Mouse (Mus musculus) ES-E14 (cell line): ENCODE measurements around the gene Lce1f.

ENCODE experiments used
- CHD2 ChIP-seq: IDR thresholded peaks from 2 replicates; pipeline ENCODE4 v1.6.1; 2014; ENCODE audit warnings: mild to moderate bottlenecking, low read depth, low read length, inconsistent platforms
- HCFC1 ChIP-seq: IDR thresholded peaks from 2 replicates; pipeline ENCODE4 v1.6.1; 2012; ENCODE audit warnings: low read length, inconsistent platforms, borderline replicate concordance; ENCODE audit not compliant: insufficient read depth
- MAFK ChIP-seq: IDR thresholded peaks from 2 replicates; pipeline ENCODE4 v1.6.1; 2014; ENCODE audit warnings: mild to moderate bottlenecking, low read depth, low read length, inconsistent platforms; ENCODE audit not compliant: insufficient read depth
- ZC3H11A ChIP-seq: IDR thresholded peaks from 2 replicates; pipeline ENCODE4 v1.6.1; 2012; ENCODE audit warnings: low read depth, mild to moderate bottlenecking, inconsistent platforms, low read length, borderline replicate concordance
- ZNF384 ChIP-seq: IDR thresholded peaks from 2 replicates; pipeline ENCODE4 v1.6.1; 2012; ENCODE audit warnings: low read depth, low read length, inconsistent platforms

DNA sequence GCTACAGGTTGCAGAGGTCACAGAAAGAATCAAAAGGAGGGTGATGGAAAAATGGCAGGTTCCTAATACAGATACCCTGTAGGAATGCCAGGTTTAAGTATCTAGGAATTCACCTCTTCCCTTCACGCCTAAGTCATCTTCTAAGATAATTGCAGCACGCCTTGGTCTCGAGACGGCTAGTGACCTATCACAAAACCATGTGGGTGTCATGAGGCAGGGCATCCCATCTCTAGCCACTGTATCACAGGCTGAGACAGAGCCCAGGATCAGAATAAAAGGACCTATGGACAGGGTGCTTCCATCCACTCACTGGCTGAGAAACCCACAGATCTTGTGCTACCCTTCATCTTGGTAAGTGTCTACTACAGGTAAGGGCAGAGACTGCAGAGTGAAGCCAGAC, 41.2 kb downstream of the Lce1f start, which contains the start of gene Lce1c:
- TF ChIP-seq HCFC1 (no peak), CHD2 (no peak), ZC3H11A (no peak), MAFK (no peak), ZNF384 (no peak)
